Mouse (Mus musculus) heart, embryonic 14.5 days (tissue): ENCODE data around the gene Rbpjl. TPM values are rescaled to one million over a fixed set of nuclear protein-coding genes. Genes with fewer than 3 reads are reported as not detected.

Source experiments
- ATAC-seq: fragments of 200-750 bp; cut with Nextera tagmentation; 2 replicates; pipeline ENCODE4 v1.8.0; 2017; ENCODE audit warnings: low read depth, moderate TSS enrichment; ENCODE audit not compliant: insufficient number of reproducible peaks, insufficient read depth, low FRiP score
- H3K27ac ChIP-seq, 2 experiments: fragments of 200-500 bp in 1 of 2; fragments of 300-500 bp in 1 of 2; sonication (generic) in 1 of 2; replicated peaks in 1 of 2; 2 replicates each; pipeline ENCODE4 v1.5.1; 2012 to 2014; ENCODE audit warnings: low read depth in 2 of 2, low read length in 2 of 2, control low read depth in 1 of 2, mild to moderate bottlenecking in 1 of 2, mixed read lengths in 1 of 2; ENCODE audit not compliant: control insufficient read depth in 1 of 2, insufficient read depth in 1 of 2
- H3K27me3 ChIP-seq: fragments of 300-500 bp; sonication (generic); 2 replicates; pipeline ENCODE4 v1.6.1; 2014; ENCODE audit warnings: mild to moderate bottlenecking, low read length, control low read depth; ENCODE audit not compliant: control insufficient read depth, insufficient read depth
- H3K36me3 ChIP-seq: fragments of 300-500 bp; sonication (generic); 2 replicates; pipeline ENCODE4 v1.6.1; 2014; ENCODE audit warnings: mild to moderate bottlenecking, control low read depth, low read length, mixed read lengths; ENCODE audit not compliant: control insufficient read depth, insufficient read depth
- H3K4me1 ChIP-seq, 2 experiments: fragments of 200-500 bp in 1 of 2; fragments of 300-500 bp in 1 of 2; sonication (generic) in 1 of 2; 2 replicates each; pipeline ENCODE4 v1.6.1; 2012 to 2014; ENCODE audit warnings: low read length in 2 of 2, control low read depth in 1 of 2, mixed read lengths in 1 of 2; ENCODE audit not compliant: control insufficient read depth in 2 of 2, insufficient read depth in 2 of 2
- H3K4me2 ChIP-seq: fragments of 300-500 bp; sonication (generic); 2 replicates; pipeline ENCODE4 v1.6.1; 2014; ENCODE audit warnings: mild to moderate bottlenecking, low read length
- H3K4me3 ChIP-seq, 2 experiments: fragments of 200-500 bp in 1 of 2; fragments of 300-500 bp in 1 of 2; sonication (generic) in 1 of 2; 2 replicates each; pipeline ENCODE4 v1.5.1; 2012 to 2014; ENCODE audit warnings: low read length in 2 of 2, mild to moderate bottlenecking in 2 of 2, control low read depth in 1 of 2, low read depth in 1 of 2, moderate library complexity in 1 of 2; ENCODE audit not compliant: control insufficient read depth in 1 of 2, insufficient read depth in 1 of 2
- H3K9ac ChIP-seq: fragments of 300-500 bp; sonication (generic); 2 replicates; pipeline ENCODE4 v1.6.1; 2014; ENCODE audit warnings: mild to moderate bottlenecking, low read length
- H3K9me3 ChIP-seq: fragments of 300-500 bp; sonication (generic); 2 replicates; pipeline ENCODE4 v1.6.1; 2016; ENCODE audit warnings: low read length, control low read depth; ENCODE audit not compliant: control insufficient read depth
- WGBS: fragments of 180-500 bp; shearing (Covaris S2); extraction: QIAGEN DNeasy Blood & Tissue Kit; methylation state at CpG from one replicate; pipeline ENCODE4 v1.1.7; 2014; 5-methylcytosine and 5-hydroxymethylcytosine counted together
- polyA plus RNA-seq: library from polyadenylated mRNA; unstranded; fragments of >200 nt; fragmentation: Nextera tagmentation; extraction: Ambion mirVana; gene quantifications from 2 replicates; pipeline ENCODE4 v1.2.1, GENCODE M21; 2014

The Rbpjl gene
- polyA plus RNA-seq, 1 experiment from 2014 or later, result 0.05 TPM

- Histone ChIP-seq H3K27ac (no peak overlapping the region), H3K36me3 (no peaks in the 10 kb centered on the region), H3K4me3 (no peak overlapping the region), H3K27me3 (no peaks in the 10 kb centered on the region), H3K9me3 (peaks cover 5% of the 10 kb centered on the region; the same call in 1 of the 2 replicates), H3K4me1 (peaks cover 16 to 34% of the 10 kb centered on the region in 2 experiments), H3K4me2 (no peak overlapping the region), H3K9ac (no peak overlapping the region)
- no peak for ATAC-seq
- 78% methylated on average over 3 of the region's 3 CpGs for WGBS
These were observed 43.1 kb downstream of the Rbpjl start for GRCm38 (mm10) chr2:164446086-164446469.

GRCm38 (mm10) chr2:164448140-164448539 is 45.2 kb downstream of the Rbpjl start:
- Histone ChIP-seq H3K4me1 (peaks cover 26 to 36% of the 10 kb centered on the region in 2 experiments), H3K9me3 (peaks cover 5% of the 10 kb centered on the region; the same call in 1 of the 2 replicates), H3K36me3 (no peaks in the 10 kb centered on the region), H3K27ac (no peak overlapping the region), H3K9ac (no peak overlapping the region), H3K27me3 (no peaks in the 10 kb centered on the region), H3K4me2 (no peak overlapping the region), H3K4me3 (no peak overlapping the region)
- 96% methylated on average over 1 of the region's 1 CpGs for WGBS
- no peak for ATAC-seq

GRCm38 (mm10) chr2:164448921-164449320 is 46.0 kb downstream of the Rbpjl start:
- Histone ChIP-seq H3K36me3 (no peaks in the 10 kb centered on the region), H3K9ac (no peak overlapping the region), H3K9me3 (peaks cover 5% of the 10 kb centered on the region; the same call in 1 of the 2 replicates), H3K27ac (peak overlapping the region in 1 of 2 experiments; percentile 55; a peak in 1 of 4 replicates), H3K4me3 (no peak overlapping the region), H3K4me2 (0 out of 2 replicates have a peak overlapping the region, but pooled peaks have one; percentile 17), H3K4me1 (peaks cover 28 to 39% of the 10 kb centered on the region in 2 experiments), H3K27me3 (no peaks in the 10 kb centered on the region)
- ATAC-seq, result no peak
- whole genome bisulfite sequencing, result 42% methylated on average over 5 of the region's 5 CpGs

- Histone ChIP-seq H3K9me3 (peaks cover 5% of the 10 kb centered on the region; the same call in 1 of the 2 replicates), H3K27me3 (no peaks in the 10 kb centered on the region), H3K27ac (peak overlapping the region; percentile 30 to 55; a peak in 2 of 4 replicates), H3K9ac (0 out of 2 replicates have a peak overlapping the region, but pooled peaks have one; percentile 12), H3K36me3 (no peaks in the 10 kb centered on the region), H3K4me3 (no peak overlapping the region), H3K4me1 (peaks cover 32 to 44% of the 10 kb centered on the region in 2 experiments), H3K4me2 (peak overlapping the region; percentile 17; the same call in 1 of the 2 replicates)
- ATAC-seq, result no peak
- WGBS, result 39% methylated on average over 14 of the region's 14 CpGs
These were observed 46.6 kb downstream of the Rbpjl start for GRCm38 (mm10) chr2:164449341-164450042.

GRCm38 (mm10) chr2:164452000-164452676 is 49.2 kb downstream of the Rbpjl start:
- whole genome bisulfite sequencing, result 29% methylated on average over 13 of the region's 13 CpGs
- Histone ChIP-seq H3K9me3 (peaks cover 5% of the 10 kb centered on the region; the same call in 1 of the 2 replicates), H3K4me3 (no peak overlapping the region), H3K9ac (no peak overlapping the region), H3K27ac (peak overlapping the region; percentile 65 to 78), H3K36me3 (no peaks in the 10 kb centered on the region), H3K27me3 (no peaks in the 10 kb centered on the region), H3K4me2 (peak overlapping the region; percentile 42), H3K4me1 (peaks cover 48 to 69% of the 10 kb centered on the region in 2 experiments)
- 0 out of 2 replicates have a peak, but pooled peaks have one; percentile 57 for ATAC-seq

GRCm38 (mm10) chr2:164453047-164453757 is 50.3 kb downstream of the Rbpjl start:
- Histone ChIP-seq H3K4me1 (peaks cover 48 to 69% of the 10 kb centered on the region in 2 experiments), H3K9ac (no peak overlapping the region), H3K4me3 (no peak overlapping the region), H3K4me2 (peak overlapping the region; percentile 42), H3K36me3 (no peaks in the 10 kb centered on the region), H3K27me3 (no peaks in the 10 kb centered on the region), H3K9me3 (peaks cover 5% of the 10 kb centered on the region; the same call in 1 of the 2 replicates), H3K27ac (peak overlapping the region; percentile 65 to 78)
- peak; percentile 81 for ATAC-seq
- WGBS, result 16% methylated on average over 14 of the region's 14 CpGs

GRCm38 (mm10) chr2:164453887-164454500 is 51.1 kb downstream of the Rbpjl start:
- Histone ChIP-seq H3K27me3 (no peaks in the 10 kb centered on the region), H3K9ac (no peak overlapping the region), H3K36me3 (no peaks in the 10 kb centered on the region), H3K4me3 (no peak overlapping the region), H3K4me2 (no peak overlapping the region), H3K9me3 (peaks cover 5% of the 10 kb centered on the region; the same call in 1 of the 2 replicates), H3K27ac (peak overlapping the region in 1 of 2 experiments; percentile 48; a peak in 2 of 4 replicates), H3K4me1 (peaks cover 45 to 64% of the 10 kb centered on the region in 2 experiments)
- WGBS, result 66% methylated on average over 7 of the region's 7 CpGs
- no peak for ATAC-seq
